Mouse (Mus musculus): ENCODE measurements around the gene Pdzk1. TPM values are rescaled to one million over a fixed set of nuclear protein-coding genes. Genes with fewer than 3 reads are reported as not detected.

Pdzk1 gene
- not detected for total RNA-seq (2021)

- no peak for DNase-seq (ENCODE audit: extremely low spot score in 1 of 2, low spot score in 2 of 2)
- intact Hi-C loops (cut with DNase I) = no loop called here
Measured at GRCm38 (mm10) chr3:96828984-96829383, at the start of gene Pdzk1, which contains the start of gene Cd160. Gene Pdzk1 (plus strand): TSS chr3:96829284. Gene Cd160 (minus strand): TSS chr3:96829351.

- no peak for DNase-seq (ENCODE audit: extremely low spot score in 1 of 2, low spot score in 2 of 2)
- intact Hi-C loops (cut with DNase I) = no loop called here
Measured at GRCm38 (mm10) chr3:96782236-96782635, 46.8 kb upstream of the Pdzk1 start.

- intact Hi-C loops (cut with DNase I) = no loop called here
- DNase-seq (ENCODE audit: extremely low spot score in 1 of 2, low spot score in 2 of 2) = no peak
Measured at GRCm38 (mm10) chr3:96787784-96788183, 41.3 kb upstream of the Pdzk1 start.

- intact Hi-C loops (cut with DNase I) = no loop called here
- DNase-seq (ENCODE audit: extremely low spot score in 1 of 2, low spot score in 2 of 2) = no peak
Measured at GRCm38 (mm10) chr3:96788506-96788905, 40.6 kb upstream of the Pdzk1 start.

GRCm38 (mm10) chr3:96800254-96800653, 28.8 kb upstream of the Pdzk1 start:
- intact Hi-C loops (cut with DNase I) = no loop called here
- no peak for DNase-seq (ENCODE audit: extremely low spot score in 1 of 2, low spot score in 2 of 2)

GRCm38 (mm10) chr3:96802214-96802613, 26.9 kb upstream of the Pdzk1 start:
- intact Hi-C loops (cut with DNase I) = no loop called here
- DNase-seq (ENCODE audit: extremely low spot score in 1 of 2, low spot score in 2 of 2) = no peak

GRCm38 (mm10) chr3:96808136-96808535, 20.9 kb upstream of the Pdzk1 start:
- DNase-seq (ENCODE audit: extremely low spot score in 1 of 2, low spot score in 2 of 2) = no peak
- intact Hi-C loops (cut with DNase I) = no loop called here

GRCm38 (mm10) chr3:96808651-96809050, 20.4 kb upstream of the Pdzk1 start:
- intact Hi-C loops (cut with DNase I) = no loop called here
- DNase-seq (ENCODE audit: extremely low spot score in 1 of 2, low spot score in 2 of 2) = no peak

GRCm38 (mm10) chr3:96811232-96811631, 17.9 kb upstream of the Pdzk1 start:
- intact Hi-C loops (cut with DNase I) = no loop called here
- no peak for DNase-seq (ENCODE audit: extremely low spot score in 1 of 2, low spot score in 2 of 2)

GRCm38 (mm10) chr3:96812395-96813091, 16.5 kb upstream of the Pdzk1 start:
- DNase-seq (ENCODE audit: extremely low spot score in 1 of 2, low spot score in 2 of 2) = peak; percentile 35 to 84
- intact Hi-C loops (cut with DNase I) = no loop called here

- peak in 1 of 2 experiments; percentile 19 for DNase-seq (ENCODE audit: extremely low spot score in 1 of 2, low spot score in 2 of 2)
- intact Hi-C loops (cut with DNase I) = no loop called here
Measured at GRCm38 (mm10) chr3:96813106-96813505, 16.0 kb upstream of the Pdzk1 start.

- intact Hi-C loops (cut with DNase I) = no loop called here
- no peak for DNase-seq (ENCODE audit: extremely low spot score in 1 of 2, low spot score in 2 of 2)
Measured at GRCm38 (mm10) chr3:96813591-96814244, 15.4 kb upstream of the Pdzk1 start.

GRCm38 (mm10) chr3:96814342-96814741, 14.7 kb upstream of the Pdzk1 start:
- no peak for DNase-seq (ENCODE audit: extremely low spot score in 1 of 2, low spot score in 2 of 2)
- intact Hi-C loops (cut with DNase I) = no loop called here

- intact Hi-C loops (cut with DNase I) = no loop called here
- no peak for DNase-seq (ENCODE audit: extremely low spot score in 1 of 2, low spot score in 2 of 2)
Measured at GRCm38 (mm10) chr3:96820116-96820915, 8.8 kb upstream of the Pdzk1 start.

GRCm38 (mm10) chr3:96821581-96821980, 7.5 kb upstream of the Pdzk1 start:
- no peak for DNase-seq (ENCODE audit: extremely low spot score in 1 of 2, low spot score in 2 of 2)
- intact Hi-C loops (cut with DNase I) = no loop called here

- intact Hi-C loops (cut with DNase I) = no loop called here
Measured at GRCm38 (mm10) chr3:96823701-96824100, 5.4 kb upstream of the Pdzk1 start.

GRCm38 (mm10) chr3:96824614-96825013, 4.5 kb upstream of the Pdzk1 start:
- intact Hi-C loops (cut with DNase I) = no loop called here
- DNase-seq (ENCODE audit: extremely low spot score in 1 of 2, low spot score in 2 of 2) = no peak

More at GRCm38 (mm10) chr3:96823701-96824100, 5.4 kb upstream of the Pdzk1 start:
- DNase-seq (ENCODE audit: extremely low spot score in 1 of 2, low spot score in 2 of 2) = no peak

- intact Hi-C loops (cut with DNase I) = no loop called here
- DNase-seq (ENCODE audit: extremely low spot score in 1 of 2, low spot score in 2 of 2) = no peak
Measured at GRCm38 (mm10) chr3:96825261-96825660, 3.8 kb upstream of the Pdzk1 start.

- peak in 1 of 2 experiments; percentile 12 for DNase-seq (ENCODE audit: extremely low spot score in 1 of 2, low spot score in 2 of 2)
- intact Hi-C loops (cut with DNase I) = no loop called here
Measured at GRCm38 (mm10) chr3:96828308-96828864, 698 bp upstream of the Pdzk1 start.

Data from left cerebral cortex, postnatal 10 days (tissue).